Mouse (Mus musculus) layer of hippocampus, postnatal 36 days (tissue): ENCODE measurements at regions not wholly inside any gene's neighbourhood (a gene's known extent, or its start where the extent isn't known, plus 50 kb on each side); places are given as distances from the start of the nearest gene placed in this dataset.

ENCODE experiments used
- DNase-seq, 2 experiments: peaks; one replicate each; pipeline ENCODE4 v3.0.0; 2022
- microRNA-seq, 2 experiments: library from miRNA; unstranded; fragments of <30 nt; microRNA quantifications; one replicate each; pipeline ENCODE4 v1.2.0; 2021

DNA sequence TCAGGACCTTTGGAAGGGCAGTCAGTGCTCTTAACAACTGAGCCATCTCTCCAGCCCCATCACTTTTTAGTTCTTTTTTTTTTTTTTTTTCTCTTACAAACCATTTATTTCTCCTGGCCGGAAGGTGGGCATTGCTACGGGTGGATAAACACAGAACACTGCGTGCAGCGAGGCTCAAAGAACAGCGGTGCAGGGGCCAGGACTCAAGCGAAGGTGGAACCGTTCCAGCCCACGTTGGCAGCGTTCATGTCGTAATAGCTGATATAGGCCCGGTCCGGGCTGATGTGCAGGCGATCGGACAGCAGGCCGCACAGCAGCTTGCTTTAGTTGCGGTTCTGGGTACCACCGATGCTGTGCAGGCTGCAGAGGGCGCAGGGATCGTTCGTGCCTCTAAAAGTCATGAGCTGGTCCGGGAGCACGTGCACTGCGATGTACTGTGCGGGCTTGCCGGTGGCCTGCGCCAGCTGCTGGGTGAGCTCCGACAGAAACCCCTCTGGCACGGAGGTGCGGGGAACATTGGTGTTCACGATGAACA is 164.3 kb downstream of the Zfp281 start:
- DNase-seq: no peak

DNA sequence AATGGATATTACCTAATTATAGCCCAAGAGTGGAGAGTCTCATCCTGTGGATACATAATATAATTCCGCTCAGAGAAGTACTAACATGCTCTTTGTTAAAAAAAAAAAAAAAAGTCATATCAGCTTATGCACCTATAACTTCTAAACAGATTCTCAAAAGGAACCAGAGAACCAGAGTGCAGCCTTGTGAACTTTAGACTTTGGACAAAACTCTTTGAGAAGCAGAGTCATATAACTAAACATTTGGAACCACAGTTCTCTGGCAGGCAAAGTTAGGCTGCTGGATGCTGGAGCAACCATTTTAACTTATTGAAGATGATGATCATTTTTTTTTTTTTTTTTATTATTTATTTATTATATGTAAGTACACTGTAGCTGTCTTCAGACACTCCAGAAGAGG is 166.9 kb downstream of the Zfp281 start:
- DNase-seq: no peak

Small RNAs in the stretch of these regions (microRNA-seq; reads per million reads assigned to microRNA genes)
- 0 reads per million in 2 experiments for gene Gm22132
